Mouse (Mus musculus) left cerebral cortex, postnatal 25 days (tissue): ENCODE measurements around the gene Cadm1. TPM values are rescaled to one million over a fixed set of nuclear protein-coding genes. Genes with fewer than 3 reads are reported as not detected.

Experiments used
- DNase-seq, 2 experiments: peaks; one replicate each; pipeline ENCODE4 v3.0.0; 2022; ENCODE audit warnings: low spot score in 2 of 2, mixed read lengths in 1 of 2
- intact Hi-C: fragments of 180-260 bp; cut with DNase I; formaldehyde crosslinking; loops from one replicate; pipeline ENCODE4 v1.15.1; 2025
- total RNA-seq, 2 experiments: library from RNA; stranded (reverse); gene quantifications; 2 replicates each; pipeline ENCODE4 v1.2.3; 2021

Gene Cadm1
- total RNA-seq, 2 experiments from 2014 or later: 214 to 251 TPM

- intact Hi-C loops: loop anchor here (5.0 kb wide), 2 partner anchors 55 to 110 kb away; partner anchors contain the start of gene Cadm1
- peak in 1 of 2 experiments; percentile 44 for DNase-seq
These were observed 57.7 kb downstream of the Cadm1 start for GRCm38 (mm10) chr9:47587577-47588194.

GRCm38 (mm10) chr9:47589832-47590231 lies 59.9 kb downstream of the Cadm1 start:
- intact Hi-C loops: loop anchor here (5.0 kb wide), 2 partner anchors 58 to 107 kb away; partner anchors contain the start of gene Cadm1

GRCm38 (mm10) chr9:47601541-47601940 lies 71.6 kb downstream of the Cadm1 start:
- DNase-seq: no peak
- intact Hi-C loops: no loop called here

More at GRCm38 (mm10) chr9:47589832-47590231, 59.9 kb downstream of the Cadm1 start:
- DNase-seq: no peak

GRCm38 (mm10) chr9:47603971-47604370 lies 74.0 kb downstream of the Cadm1 start:
- intact Hi-C loops: no loop called here

GRCm38 (mm10) chr9:47605628-47606027 lies 75.7 kb downstream of the Cadm1 start:
- intact Hi-C loops: no loop called here
- DNase-seq: peak in 1 of 2 experiments; percentile 29

More at GRCm38 (mm10) chr9:47603971-47604370, 74.0 kb downstream of the Cadm1 start:
- DNase-seq: no peak

GRCm38 (mm10) chr9:47608441-47608840 lies 78.5 kb downstream of the Cadm1 start:
- intact Hi-C loops: no loop called here
- no peak for DNase-seq

GRCm38 (mm10) chr9:47608921-47609320 lies 78.9 kb downstream of the Cadm1 start:
- DNase-seq: no peak
- intact Hi-C loops: no loop called here

- intact Hi-C loops: no loop called here
These were observed 79.5 kb downstream of the Cadm1 start for GRCm38 (mm10) chr9:47609443-47609842.

GRCm38 (mm10) chr9:47610316-47610715 lies 80.3 kb downstream of the Cadm1 start:
- no peak for DNase-seq
- intact Hi-C loops: no loop called here

More at GRCm38 (mm10) chr9:47609443-47609842, 79.5 kb downstream of the Cadm1 start:
- no peak for DNase-seq

GRCm38 (mm10) chr9:47612894-47613412 lies 83.0 kb downstream of the Cadm1 start:
- intact Hi-C loops: no loop called here
- peak in 1 of 2 experiments; percentile 27 for DNase-seq

GRCm38 (mm10) chr9:47615049-47615448 lies 85.1 kb downstream of the Cadm1 start:
- peak in 1 of 2 experiments; percentile 61 for DNase-seq
- intact Hi-C loops: no loop called here

GRCm38 (mm10) chr9:47616391-47616790 lies 86.4 kb downstream of the Cadm1 start:
- intact Hi-C loops: no loop called here

GRCm38 (mm10) chr9:47619501-47620029 lies 89.6 kb downstream of the Cadm1 start:
- no peak for DNase-seq
- intact Hi-C loops: no loop called here

More at GRCm38 (mm10) chr9:47616391-47616790, 86.4 kb downstream of the Cadm1 start:
- peak in 1 of 2 experiments; percentile 45 for DNase-seq

GRCm38 (mm10) chr9:47623447-47624445 lies 93.8 kb downstream of the Cadm1 start:
- no peak for DNase-seq
- intact Hi-C loops: no loop called here

- intact Hi-C loops: no loop called here
- DNase-seq: peak in 1 of 2 experiments; percentile 43
These were observed 94.9 kb downstream of the Cadm1 start for GRCm38 (mm10) chr9:47624565-47625520.

GRCm38 (mm10) chr9:47625621-47626210 lies 95.7 kb downstream of the Cadm1 start:
- no peak for DNase-seq
- intact Hi-C loops: no loop called here

- no peak for DNase-seq
- intact Hi-C loops: no loop called here
These were observed 98.0 kb downstream of the Cadm1 start for GRCm38 (mm10) chr9:47627966-47628365.

- intact Hi-C loops: no loop called here
- DNase-seq: no peak
These were observed 98.6 kb downstream of the Cadm1 start for GRCm38 (mm10) chr9:47628550-47628949.
